Mouse (Mus musculus): Measurements from ENCODE around the gene Zfp871.

The Zfp871 gene

GRCm38 (mm10) chr17:32788094-32788559, at the start of gene Zfp871:
Zfp871 (minus strand) TSS chr17:32788287.
- DNase-seq (ENCODE audit: low spot score in 2 of 2) = peak; percentile 86

DNA sequence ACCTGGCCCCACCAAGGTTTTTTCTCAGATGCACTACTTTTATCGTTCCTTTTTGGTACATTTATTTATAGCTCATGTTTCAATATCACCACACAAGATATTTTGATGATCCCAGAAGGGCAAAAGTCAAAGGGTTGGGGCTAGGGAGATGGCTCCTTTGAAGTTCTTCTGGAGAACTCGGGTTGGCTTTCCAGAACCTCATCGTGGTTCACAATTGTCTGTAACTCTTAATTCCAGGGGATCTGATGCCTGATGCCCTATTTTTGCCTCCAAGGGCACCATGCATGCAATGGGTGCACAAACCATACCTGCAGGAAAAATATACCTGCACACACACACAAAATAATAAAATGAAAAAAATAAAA, 42.3 kb upstream of the Zfp871 start:
- DNase-seq (ENCODE audit: low spot score in 2 of 2) = no peak

DNA sequence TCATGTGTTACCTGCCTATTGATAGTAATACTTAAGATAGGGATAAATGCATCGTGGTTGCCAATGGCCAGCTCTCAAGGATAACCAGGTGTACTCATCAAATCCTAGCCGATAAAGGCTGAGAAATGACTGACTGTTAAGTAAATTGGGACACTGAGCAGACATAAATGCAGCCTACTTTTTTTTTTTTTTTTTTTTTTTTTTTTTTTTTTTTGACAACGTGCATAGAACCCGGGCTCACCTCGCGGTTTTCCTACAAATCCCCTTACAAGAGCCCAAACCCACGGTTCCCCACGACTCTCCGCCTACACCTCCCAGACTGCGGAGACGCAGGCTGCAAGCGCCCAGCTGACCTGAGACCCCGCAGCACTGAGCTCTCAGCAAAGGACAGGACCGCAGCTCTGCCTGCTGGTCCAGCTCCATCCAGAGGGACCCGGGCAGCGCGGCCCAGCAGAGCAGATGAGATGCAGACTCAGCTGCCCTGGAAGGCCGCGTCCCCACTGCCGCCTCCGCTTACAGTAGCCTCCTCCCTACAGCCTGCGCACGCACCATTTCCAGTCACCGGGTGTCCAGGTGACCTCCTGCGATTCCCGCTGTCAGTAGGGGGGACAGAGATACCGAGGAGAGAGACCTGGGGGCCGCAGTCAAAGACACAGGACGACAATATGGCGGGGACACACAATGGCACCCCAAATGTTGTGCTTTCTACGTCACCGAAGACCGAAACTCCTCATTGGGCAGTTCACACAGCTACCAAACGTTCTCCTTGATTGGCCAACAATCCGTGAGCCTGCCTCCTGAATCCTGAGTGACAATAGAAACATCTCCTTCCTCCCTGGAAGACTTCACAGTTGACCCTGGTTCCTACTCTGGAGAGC, 41.7 kb upstream of the Zfp871 start, which contains the start of gene Zfp799:
Zfp799 (minus strand) TSS at position 722 of the 878 bp plus-strand sequence.
- DNase-seq (ENCODE audit: low spot score in 2 of 2) = peak; percentile 73 to 76

DNA sequence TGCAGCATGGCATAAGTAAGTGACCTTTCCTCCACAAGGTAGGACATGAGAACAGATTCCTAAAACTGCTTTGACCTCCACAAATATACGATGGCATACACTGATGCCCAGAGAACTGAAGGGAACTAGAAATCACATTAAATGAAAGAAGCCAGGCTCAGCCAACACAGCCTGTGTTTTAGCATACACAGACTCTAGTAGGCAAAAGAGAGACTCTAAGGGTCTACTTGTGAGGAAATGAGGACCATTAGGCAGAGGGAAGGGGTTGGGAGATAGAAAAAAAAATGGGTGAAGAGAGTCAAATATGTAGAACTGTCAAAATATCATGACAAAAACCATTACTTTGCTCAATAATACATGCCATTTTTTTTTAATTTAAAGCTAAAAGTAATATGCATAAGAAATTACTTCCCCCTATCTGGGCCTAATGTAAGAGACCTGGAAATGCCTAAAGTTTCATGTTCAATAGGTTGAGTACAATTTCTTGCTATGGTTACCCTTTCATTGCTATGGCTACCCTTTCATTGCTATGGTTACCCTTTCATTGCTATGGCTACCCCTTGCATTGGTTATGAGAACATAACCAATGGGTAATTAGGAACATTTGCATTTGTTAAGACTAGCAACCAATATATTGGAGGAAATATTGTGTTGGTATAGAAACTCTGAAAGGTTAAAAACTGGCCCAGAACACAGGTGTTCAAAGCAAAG, 28.1 kb upstream of the Zfp871 start:
- no peak for DNase-seq (ENCODE audit: low spot score in 2 of 2)

DNA sequence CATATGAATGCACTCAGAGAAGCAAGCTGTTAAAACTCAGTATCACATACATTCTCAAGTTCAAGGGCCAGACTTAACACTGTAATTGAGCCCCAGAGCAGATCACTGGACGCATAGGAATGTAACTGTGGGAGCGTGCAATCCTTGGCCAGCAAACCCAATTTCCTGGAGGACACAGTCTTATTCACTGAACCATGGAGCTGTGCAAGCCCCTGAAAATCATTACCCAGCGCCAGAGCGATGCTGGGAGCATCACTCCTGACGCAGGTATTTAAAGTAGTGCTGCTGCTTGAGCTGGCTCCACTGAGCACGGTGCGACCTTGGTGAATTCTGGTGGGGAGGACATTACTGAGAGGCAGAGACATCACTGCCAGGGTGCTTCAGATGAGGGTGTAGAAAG, 26.0 kb upstream of the Zfp871 start:
- DNase-seq (ENCODE audit: low spot score in 2 of 2) = no peak

- DNase-seq (ENCODE audit: low spot score in 2 of 2) = no peak
Measured at GRCm38 (mm10) chr17:32810648-32811047, 22.6 kb upstream of the Zfp871 start.

- DNase-seq (ENCODE audit: low spot score in 2 of 2) = peak; percentile 45 to 49
Measured at GRCm38 (mm10) chr17:32809544-32810374, 21.7 kb upstream of the Zfp871 start, which contains the start of gene Zfp811. Zfp811 (minus strand) TSS chr17:32809931.

DNA sequence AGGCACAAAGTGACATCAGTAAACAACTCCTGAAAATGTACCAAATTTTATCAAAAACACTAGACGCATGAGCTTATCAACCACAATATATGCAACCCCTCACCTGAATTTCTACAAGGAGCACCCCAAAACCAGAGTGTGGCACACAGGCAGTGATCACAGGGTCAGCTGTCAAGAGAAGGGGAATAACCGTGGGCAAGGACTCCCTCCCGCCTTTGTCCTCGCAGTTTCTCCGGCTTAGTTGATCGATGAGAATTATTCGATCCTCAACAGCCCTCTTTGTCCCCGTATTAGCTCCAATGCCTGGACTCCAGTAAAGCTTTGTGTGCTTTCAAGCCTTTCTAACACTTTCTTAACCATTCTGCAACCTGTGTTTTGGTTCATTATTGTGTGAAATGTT, 20.8 kb upstream of the Zfp871 start:
- DNase-seq (ENCODE audit: low spot score in 2 of 2) = no peak

DNA sequence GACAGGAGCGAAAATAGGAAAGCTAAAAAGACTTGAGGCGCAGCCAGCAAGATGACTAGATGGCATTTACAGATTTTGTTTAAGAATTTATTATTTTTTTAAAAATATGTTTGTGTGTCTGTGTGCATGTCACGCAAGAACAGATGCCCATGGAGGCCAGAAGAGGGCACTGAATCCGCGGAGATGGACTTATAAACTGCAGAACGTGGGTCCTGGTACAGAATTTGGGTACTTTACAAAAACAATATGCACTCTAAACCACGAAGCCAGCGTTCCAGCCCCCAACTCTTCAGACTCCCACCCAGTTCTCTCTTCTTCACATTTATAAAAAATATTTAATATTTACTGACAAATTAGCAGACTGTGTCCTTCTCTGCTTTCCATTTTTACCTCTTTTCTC, 1.2 kb upstream of the Zfp871 start:
- DNase-seq (ENCODE audit: low spot score in 2 of 2) = no peak

- DNase-seq (ENCODE audit: low spot score in 2 of 2) = no peak
Measured at GRCm38 (mm10) chr17:32788576-32788975, 489 bp upstream of the Zfp871 start.

DNA sequence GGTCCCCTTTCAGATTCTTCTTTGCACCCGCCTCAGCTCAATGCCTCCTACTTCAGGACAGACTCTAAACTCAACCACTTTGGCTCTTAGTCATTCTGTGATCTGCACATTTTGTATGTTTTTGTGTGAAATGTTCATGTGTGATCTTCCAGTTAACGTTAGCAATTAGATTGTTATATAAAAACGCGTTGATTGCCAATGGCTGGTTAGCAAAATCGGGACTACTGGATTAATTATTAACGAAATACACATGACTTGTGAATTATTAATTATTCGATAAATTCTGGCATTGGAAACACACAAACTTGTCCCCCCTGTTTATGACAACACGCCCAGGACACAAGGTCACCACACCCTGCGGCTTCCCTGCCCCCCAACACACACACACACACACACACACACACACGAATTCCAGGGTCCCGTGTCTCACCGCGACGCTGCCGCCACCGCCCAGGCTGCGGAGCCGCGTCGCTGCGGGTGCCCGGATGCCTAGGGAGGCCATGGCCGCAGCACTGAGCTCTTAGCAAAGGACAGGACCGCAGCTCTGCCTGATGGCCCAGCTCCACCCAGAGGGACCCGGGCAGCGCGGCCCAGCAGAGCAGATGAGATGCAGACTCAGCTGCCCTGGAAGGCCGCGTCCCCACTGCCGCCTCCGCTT, 522 bp downstream of the Zfp871 start:
- peak in 1 of 2 experiments; percentile 15 for DNase-seq (ENCODE audit: low spot score in 2 of 2)

DNA sequence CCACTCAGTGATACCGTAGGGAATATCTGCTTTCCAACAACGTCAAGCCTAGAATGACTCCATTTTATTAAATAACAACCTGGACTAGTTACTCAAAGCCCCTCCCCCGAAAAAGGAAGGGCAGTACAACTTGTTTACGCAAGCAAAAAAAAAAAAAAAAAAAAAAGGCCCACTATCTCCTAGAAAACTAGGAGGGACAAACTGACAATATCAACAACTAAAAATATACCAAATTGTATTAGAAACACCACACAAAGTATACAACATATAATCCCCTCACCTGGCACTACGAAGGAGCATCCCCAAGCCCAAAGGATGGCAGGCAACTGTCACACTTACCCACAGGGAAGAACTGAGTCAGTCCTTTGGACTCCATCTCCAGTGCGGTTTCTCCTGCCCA, 1.1 kb downstream of the Zfp871 start:
- no peak for DNase-seq (ENCODE audit: low spot score in 2 of 2)

GRCm38 (mm10) chr17:32785656-32786055, 2.4 kb downstream of the Zfp871 start:
- no peak for DNase-seq (ENCODE audit: low spot score in 2 of 2)

GRCm38 (mm10) chr17:32777564-32777963, 10.5 kb downstream of the Zfp871 start:
- no peak for DNase-seq (ENCODE audit: low spot score in 2 of 2)

DNA sequence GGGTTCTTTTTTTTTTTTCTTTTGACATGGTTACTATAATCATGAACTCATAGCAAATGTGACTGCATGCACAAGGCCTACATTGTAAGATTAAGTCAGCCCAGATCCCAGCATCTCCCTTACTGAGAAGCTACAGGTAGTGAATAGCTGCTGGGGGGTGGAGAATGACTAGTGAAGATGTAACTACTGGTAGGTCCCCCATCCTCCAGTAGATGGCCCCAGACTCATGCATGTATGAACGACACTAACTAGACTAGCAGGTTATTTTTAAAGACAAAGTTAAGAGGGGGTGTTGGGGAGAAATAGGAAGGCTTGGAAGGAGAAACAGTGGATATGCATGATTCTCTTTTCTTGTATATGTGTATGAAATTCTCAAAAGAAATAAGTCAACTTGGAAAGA, 16.9 kb downstream of the Zfp871 start:
- DNase-seq (ENCODE audit: low spot score in 2 of 2) = no peak

DNA sequence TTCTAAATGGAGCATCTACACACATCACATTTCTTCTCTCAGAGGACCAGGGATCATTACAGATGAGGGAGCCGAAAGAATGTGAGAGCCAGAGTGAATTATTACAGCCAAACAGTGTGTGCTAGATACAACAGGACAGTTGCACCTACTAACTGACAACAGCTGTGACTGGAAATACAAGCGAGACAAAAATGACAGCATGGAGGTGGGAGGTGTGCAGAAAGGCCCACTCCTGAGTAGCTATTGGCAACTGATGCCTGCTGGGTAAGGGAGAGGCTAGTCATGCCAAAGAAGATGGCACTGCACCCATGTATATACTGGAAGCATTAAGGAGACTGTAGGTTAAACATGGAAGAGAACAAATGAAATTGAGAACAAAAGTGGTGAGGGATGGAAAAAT, 21.7 kb downstream of the Zfp871 start:
- DNase-seq (ENCODE audit: low spot score in 2 of 2) = no peak

- DNase-seq (ENCODE audit: low spot score in 2 of 2) = no peak
Measured at GRCm38 (mm10) chr17:32757331-32757730, 30.8 kb downstream of the Zfp871 start.

DNA sequence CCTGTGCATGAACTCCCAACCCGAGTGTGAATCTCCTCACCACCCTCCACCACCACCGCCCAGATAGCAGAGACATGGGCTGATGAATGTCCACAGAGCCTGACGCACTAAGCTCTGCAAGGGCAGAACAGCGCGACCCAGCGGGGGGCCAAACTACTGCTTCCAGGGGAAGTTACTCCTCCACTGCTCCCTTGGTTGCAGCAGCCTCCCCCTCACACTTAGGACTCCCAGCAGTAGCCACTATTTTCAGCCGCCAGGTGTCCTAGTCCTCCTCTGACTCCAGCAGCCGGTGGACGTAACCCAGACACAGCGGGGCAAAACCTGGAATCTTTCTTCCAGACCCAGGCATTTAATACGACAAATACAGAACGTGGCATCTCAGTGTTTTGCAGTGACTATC, 34.5 kb downstream of the Zfp871 start:
- DNase-seq (ENCODE audit: low spot score in 2 of 2) = no peak

DNA sequence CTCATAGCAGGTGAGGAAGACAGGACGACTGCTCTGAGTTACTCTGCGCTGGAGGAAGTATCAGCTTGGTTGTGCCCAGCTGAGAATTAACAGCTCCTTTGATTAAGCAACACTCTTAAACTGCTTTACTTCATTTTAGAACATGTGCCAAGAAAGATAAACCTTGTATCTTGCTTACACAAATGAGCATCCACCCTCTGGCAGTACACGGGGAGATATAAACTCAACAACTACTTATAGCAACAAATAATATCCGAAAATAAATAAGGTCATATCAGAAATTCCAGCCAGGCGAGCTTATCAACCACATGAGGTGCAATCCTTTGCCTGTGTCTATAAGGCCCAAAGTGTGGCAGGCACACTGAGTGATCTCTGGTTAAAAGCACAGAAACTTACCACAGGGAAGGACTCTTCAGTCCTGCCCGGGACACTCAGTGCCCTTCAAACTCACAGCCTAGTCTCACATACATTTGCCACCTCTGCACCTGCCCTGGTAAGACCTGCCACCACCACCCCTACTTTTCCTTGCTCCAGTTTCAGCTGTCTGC, 35.2 kb downstream of the Zfp871 start:
- DNase-seq (ENCODE audit: low spot score in 2 of 2) = no peak

DNA sequence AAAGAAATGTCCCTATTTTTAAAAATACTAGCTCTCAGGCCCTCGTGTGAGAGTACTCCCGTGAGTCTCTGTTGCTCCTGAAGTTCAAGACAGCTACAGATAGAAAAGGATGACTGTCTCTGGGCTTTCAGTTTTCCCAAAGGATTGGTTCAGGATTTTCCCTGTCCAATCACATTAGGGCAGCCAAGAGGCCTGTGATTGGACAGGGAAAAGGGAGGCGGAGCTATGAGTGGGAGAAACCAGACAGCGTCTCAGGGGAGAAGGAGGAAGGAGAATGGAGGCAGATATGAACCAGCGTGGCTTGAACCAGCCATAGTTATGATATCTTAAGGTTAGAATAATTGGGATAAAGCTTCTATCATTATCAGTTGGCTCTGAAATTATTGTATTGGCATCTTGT, 37.5 kb downstream of the Zfp871 start:
- DNase-seq (ENCODE audit: low spot score in 2 of 2) = no peak

DNA sequence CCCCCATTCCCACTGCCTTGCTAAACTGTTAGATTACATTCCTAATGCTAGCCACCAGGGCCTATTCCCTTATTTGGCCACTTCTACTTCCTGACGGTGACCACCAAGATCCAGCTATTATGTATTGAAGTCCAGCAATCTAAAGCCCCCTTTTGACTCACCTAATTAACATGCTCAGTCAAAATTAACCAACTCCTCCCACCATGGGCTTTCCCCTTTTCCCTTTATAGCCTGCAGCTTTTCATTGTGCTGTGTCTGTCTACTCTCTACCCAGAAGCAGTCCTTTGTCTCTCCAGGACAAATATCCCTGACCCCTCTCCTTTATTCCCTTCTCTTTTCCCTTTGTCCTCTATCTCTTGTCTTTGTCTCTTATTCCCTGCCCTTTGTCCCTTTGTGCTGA, 47.0 kb downstream of the Zfp871 start:
- no peak for DNase-seq (ENCODE audit: low spot score in 2 of 2)

Data from frontal cortex, postnatal 14 days (tissue).